Mouse (Mus musculus): ENCODE results near the gene Sult2b1.
A peak's percentile ranks its signal among the peaks of the same experiment; 100 is the strongest.

The Sult2b1 gene

GRCm38 (mm10) chr7:45800546-45801204, 16.2 kb upstream of the Sult2b1 start:
- DNase-seq = no peak

DNA sequence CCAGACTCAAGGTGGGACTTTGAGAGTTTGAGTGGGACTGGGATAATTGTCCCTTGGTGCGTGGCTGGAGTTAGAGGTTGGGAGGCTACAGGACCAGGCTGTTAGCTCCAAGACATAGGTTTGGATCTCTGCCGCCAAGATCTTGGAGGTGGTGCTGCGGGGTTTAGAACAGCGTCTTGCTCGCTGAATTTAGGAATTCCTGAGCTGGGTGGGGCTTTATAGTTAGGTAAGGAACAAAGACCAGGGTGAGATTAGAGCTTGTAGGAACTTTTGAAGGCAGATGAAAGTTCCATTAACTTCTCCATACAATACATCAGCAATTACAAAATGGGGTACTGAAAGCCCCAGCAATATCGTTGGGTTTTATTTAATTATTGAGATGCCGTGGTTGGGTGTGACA, 15.5 kb upstream of the Sult2b1 start:
- no peak for DNase-seq

DNA sequence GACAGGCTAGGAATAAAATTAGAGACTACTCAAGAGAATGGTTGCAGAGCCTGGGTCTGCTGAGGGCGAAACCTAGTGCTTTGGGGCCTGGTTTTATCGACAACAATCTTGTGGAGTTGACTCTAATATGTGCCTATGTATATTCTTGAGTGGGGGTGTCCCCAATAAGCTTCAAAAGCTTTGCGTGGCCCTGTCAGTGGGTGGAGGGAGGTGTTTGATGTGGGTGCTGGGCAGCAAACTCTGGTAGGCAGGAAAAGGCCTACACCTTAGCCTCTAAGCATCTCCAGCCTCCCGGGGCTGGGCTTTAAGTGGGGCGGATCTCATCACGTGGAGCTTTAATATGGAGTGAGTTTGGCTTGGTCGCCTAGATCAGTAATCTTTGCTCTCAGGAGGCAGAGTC, 14.5 kb upstream of the Sult2b1 start:
- no peak for DNase-seq

- DNase-seq = no peak
Observed at GRCm38 (mm10) chr7:45798511-45798836, 14.0 kb upstream of the Sult2b1 start.

DNA sequence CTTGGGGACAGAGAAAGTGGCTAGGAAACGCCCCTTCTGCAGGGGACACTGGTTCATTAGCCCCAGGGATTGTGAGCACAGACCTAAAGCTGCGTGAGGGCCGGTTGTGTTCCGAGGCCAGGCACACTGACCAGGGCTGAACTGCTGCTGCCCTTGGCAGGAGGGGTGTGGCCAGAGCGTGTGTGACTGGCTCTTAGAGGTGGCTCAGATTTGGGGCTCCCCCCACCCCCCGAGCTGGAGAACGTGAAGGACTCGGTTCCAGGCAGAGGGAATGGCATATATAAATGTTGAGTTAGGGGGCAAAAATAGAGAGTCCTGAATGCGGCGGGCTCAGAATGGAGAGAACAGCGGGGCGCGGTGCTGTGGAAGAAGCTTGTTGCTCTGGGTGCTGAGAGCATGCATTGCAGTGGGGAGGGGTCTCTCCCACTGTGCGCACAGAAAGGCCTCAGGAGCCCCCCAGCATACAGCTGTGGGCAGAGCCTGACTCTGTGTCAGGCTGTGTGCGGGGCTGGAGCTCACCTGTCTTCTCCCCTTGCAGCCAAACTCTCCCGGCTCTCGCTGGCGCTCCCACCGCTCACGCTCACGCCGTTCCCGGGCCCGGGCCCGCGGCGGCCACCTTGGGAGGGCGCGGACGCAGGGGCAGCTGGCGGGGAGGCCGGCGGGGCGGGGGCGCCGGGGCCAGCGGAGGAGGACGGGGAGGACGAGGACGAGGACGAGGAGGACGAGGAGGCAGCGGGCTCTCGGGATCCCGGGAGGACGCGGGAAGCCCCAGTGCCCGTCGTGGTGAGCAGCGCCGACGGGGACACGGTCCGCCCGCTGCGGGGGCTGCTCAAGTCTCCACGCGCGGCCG, 13.4 kb upstream of the Sult2b1 start:
- DNase-seq = no peak

DNA sequence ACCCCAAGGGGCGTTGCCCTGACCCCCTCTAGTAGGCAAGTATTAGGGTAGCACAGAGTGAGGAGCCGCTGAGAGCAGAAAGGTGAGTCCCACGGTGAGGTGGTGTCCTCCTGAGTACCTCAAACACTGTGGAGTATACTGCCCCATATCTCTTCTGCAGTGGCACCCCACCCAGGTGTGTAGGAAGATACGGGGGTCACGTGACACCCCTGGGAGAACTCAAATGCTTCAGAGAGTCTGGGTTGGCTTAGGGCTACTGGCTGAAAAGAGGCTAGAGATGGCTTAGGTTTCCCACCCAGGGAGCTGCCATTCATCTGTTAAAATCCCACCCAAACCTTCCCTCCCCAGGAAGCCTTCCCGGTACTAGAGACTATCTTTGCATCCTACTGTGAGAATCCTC, 12.5 kb upstream of the Sult2b1 start:
- no peak for DNase-seq

- DNase-seq = no peak
Observed at GRCm38 (mm10) chr7:45794971-45795370, 10.5 kb upstream of the Sult2b1 start.

GRCm38 (mm10) chr7:45793969-45794585, 9.6 kb upstream of the Sult2b1 start:
- no peak for DNase-seq

GRCm38 (mm10) chr7:45793240-45793639, 8.8 kb upstream of the Sult2b1 start:
- no peak for DNase-seq

DNA sequence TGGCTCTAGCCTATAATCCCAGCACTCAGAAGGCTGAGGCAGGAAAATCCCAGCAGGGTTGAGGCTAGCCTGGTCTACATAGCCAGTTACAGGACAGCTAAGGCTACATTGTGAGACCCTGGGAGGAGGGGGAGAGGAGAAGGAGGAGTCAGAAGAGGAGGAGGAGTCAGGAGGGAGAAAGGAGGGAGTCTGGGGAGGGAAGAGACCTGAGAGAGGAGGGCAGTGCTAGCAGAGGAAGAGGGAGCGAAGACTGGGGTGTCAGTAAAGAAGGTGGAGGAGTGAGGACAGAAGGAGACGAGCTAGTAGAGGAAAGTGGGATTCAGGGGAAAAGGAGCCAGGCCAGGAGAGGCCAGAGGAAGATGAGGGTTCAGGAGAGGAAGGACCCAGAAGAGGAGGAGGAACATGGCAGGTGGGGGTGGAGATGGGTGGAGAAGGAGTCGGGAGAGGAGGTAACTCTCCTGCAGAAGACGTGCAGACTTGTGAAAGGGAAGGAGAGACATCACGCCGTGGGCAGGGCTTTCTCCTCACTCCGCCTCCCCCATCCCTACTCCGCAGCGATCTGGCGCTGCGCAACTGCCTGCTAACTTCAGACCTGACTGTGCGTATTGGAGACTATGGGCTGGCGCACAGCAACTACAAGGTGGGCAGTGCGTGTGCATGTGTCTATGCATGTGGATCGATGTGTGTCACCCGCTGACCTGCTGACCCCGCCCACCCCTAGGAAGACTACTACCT, 7.5 kb upstream of the Sult2b1 start:
- DNase-seq = no peak

DNA sequence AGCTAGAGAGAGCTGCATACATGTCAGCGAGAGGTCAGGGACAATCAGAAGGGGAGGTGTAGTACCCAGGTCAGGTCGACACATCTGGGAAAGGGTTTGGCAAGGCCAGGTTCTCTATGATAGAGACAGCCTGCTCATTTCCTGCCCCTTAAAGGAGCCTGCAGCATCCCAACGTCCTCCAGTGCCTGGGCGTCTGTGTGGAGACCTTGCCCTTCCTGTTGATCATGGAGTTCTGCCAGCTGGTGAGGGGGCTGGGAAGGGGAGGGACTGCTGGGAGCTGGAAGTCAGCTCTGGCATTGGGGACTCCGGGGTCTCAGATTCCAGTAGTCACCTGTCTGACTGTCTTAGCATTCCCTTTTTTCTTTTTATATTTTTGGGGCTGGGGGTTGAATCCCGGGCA, 6.3 kb upstream of the Sult2b1 start:
- no peak for DNase-seq

GRCm38 (mm10) chr7:45787642-45788041, 3.2 kb upstream of the Sult2b1 start:
- no peak for DNase-seq

DNA sequence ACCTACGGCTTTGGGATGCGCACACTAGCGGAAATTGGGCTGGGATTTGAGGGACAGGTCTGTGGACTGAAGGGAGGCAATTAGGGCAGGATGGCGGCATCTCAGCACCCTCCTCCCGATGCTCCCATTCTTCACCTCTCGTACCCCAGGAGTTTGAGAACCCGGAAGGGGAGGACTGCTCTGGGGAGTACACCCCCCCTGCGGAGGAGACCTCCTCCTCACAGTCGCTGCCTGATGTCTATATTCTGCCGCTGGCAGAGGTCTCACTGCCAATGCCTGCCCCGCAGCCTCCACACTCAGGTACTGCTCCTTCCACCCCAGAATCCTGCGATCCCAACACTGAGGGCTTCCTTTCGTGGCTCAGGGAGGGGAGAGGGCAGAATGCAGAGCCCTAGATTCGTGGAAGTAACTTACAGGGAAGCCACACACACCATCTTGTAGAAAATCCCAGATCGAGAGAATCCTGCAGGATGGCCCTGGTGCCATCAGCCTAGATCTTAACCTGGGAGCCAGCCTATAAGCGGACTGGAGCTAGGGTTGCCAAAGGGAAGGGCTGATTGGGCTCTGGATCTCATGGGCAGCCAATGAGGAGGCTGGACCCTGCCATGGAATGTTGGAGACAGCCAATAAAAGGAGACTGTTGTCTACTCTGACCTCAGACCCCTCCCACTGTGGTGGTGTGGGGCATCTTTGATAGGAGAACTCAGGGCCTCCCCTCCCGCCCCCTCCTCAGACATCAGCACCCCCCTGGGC, 2.4 kb upstream of the Sult2b1 start:
- no peak for DNase-seq

- no peak for DNase-seq
Observed at GRCm38 (mm10) chr7:45786136-45786578, 1.7 kb upstream of the Sult2b1 start.

- DNase-seq = no peak
Observed at GRCm38 (mm10) chr7:45785388-45786135, 1.1 kb upstream of the Sult2b1 start.

- peak; percentile 84 for DNase-seq
Observed at GRCm38 (mm10) chr7:45783511-45784091, 868 bp downstream of the Sult2b1 start, which contains the start of gene Lmtk3. Gene Lmtk3, plus strand, starts transcription at chr7:45783738.

- no peak for DNase-seq
Observed at GRCm38 (mm10) chr7:45782271-45782670, 2.2 kb downstream of the Sult2b1 start.

DNA sequence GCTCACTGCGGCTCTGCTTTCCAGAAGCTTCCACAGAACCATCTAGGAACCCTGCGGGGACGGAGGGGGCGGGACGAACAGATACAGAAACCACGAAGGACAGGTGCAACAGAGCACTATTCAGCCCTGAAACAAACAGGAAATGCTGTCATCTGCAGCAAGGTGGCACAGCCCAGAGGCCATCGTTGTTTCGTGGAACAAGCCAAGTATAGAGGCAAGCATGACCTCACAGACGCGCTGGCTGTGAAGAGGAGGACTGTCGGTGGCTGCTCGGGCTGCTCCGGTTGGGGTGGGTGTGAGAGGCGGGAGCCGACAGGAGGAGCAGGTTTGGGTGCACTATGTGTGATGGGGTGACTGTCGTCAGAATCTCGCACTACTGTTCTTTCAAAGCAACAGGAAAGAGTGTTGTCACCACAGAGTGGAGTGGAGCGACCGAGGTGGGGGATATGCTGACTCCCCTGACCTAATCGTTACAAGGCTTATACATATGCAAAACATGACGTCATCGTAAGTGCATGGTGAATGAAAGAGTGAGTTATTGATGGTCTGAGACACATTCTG, 5.3 kb downstream of the Sult2b1 start:
- DNase-seq = no peak

DNA sequence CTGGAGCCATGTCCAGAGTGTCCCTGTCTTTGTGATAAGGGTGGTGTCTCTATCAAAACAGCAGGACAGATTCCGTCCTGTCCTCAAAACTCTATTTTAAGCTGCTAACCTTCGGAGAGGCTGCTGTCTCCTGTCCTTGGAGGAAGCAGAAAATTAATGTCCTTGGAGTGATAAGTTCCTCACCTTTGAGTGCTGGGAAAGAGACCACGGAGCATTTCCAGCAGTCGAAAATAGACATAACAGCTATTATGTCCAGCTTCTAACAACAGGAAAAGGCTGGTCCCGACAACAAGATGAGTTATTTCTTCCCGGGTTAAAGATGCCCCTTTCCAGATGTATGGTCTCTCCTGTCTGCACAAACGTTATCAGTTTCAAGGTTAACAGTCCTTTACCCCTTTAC, 9.2 kb downstream of the Sult2b1 start:
- DNase-seq = no peak

DNA sequence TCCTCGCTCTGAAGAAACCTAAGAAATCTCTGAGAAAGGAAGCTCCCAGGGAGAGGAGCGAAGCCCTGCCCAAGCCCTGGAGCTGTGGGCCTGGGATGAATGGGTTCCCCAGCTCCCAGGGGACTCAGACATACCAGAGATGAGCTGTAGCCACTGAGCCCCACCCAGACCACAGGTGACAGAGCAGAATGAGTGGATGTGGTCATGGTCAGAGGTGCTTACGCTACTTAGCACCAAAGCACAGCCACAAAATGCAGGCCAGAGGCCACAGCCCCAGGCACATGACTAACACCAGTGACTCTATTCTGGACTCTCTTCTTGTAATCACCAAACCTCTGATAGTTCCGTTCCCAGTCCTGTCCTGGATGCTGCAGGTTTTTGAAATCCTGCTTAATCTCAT, 13.4 kb downstream of the Sult2b1 start:
- DNase-seq = no peak
